Mouse (Mus musculus): Measurements from ENCODE around the gene Insl3. TPM values are rescaled to one million over a fixed set of nuclear protein-coding genes. Genes with fewer than 3 reads are reported as not detected.
"Not testable (repeated sequence)": the region's sequence is repeated elsewhere in the genome, so short reads cannot be mapped to it uniquely, and the experiment has no call there.

Gene Insl3
- total RNA-seq, 1 experiment from 2014 or later = 7.8 TPM

GRCm38 (mm10) chr8:71677555-71677954, 11.5 kb upstream of the Insl3 start:
- no peak for DNase-seq

GRCm38 (mm10) chr8:71678216-71678615, 10.8 kb upstream of the Insl3 start:
- DNase-seq = no peak

GRCm38 (mm10) chr8:71679116-71679515, 9.9 kb upstream of the Insl3 start:
- DNase-seq = no peak

GRCm38 (mm10) chr8:71679550-71680168, 9.4 kb upstream of the Insl3 start:
- no peak for DNase-seq

- no peak for DNase-seq
These were observed 8.5 kb upstream of the Insl3 start for GRCm38 (mm10) chr8:71680471-71680870.

- DNase-seq = no peak
These were observed 7.6 kb upstream of the Insl3 start for GRCm38 (mm10) chr8:71681369-71681915.

- DNase-seq = no peak
These were observed 6.2 kb upstream of the Insl3 start for GRCm38 (mm10) chr8:71682832-71683231.

- no peak for DNase-seq
These were observed 4.3 kb upstream of the Insl3 start for GRCm38 (mm10) chr8:71684701-71685100.

- DNase-seq = no peak
These were observed 3.4 kb upstream of the Insl3 start for GRCm38 (mm10) chr8:71685573-71685972.

GRCm38 (mm10) chr8:71686143-71686734, 2.8 kb upstream of the Insl3 start:
- DNase-seq = no peak

- no peak for DNase-seq
These were observed 1.4 kb upstream of the Insl3 start for GRCm38 (mm10) chr8:71687616-71688015.

- no peak for DNase-seq
These were observed 3.5 kb downstream of the Insl3 start for GRCm38 (mm10) chr8:71692509-71692908.

GRCm38 (mm10) chr8:71693166-71694041, 4.4 kb downstream of the Insl3 start:
- DNase-seq = no peak

- DNase-seq = not testable (repeated sequence)
These were observed 6.4 kb downstream of the Insl3 start for GRCm38 (mm10) chr8:71695456-71695855.

GRCm38 (mm10) chr8:71700493-71701269, 11.7 kb downstream of the Insl3 start:
- DNase-seq = no peak

- DNase-seq = no peak
These were observed 12.5 kb downstream of the Insl3 start, which contains the start of gene B3gnt3 for GRCm38 (mm10) chr8:71701414-71702086. Gene B3gnt3 (minus strand): TSS chr8:71701789.

- DNase-seq = no peak
These were observed 13.0 kb downstream of the Insl3 start for GRCm38 (mm10) chr8:71702087-71702432.

GRCm38 (mm10) chr8:71702923-71703322, 13.9 kb downstream of the Insl3 start:
- DNase-seq = no peak

- not testable (repeated sequence) for DNase-seq
These were observed 14.4 kb downstream of the Insl3 start for GRCm38 (mm10) chr8:71703400-71703799.

- DNase-seq = peak; percentile 45
These were observed 18.9 kb downstream of the Insl3 start for GRCm38 (mm10) chr8:71707874-71708273.

GRCm38 (mm10) chr8:71709134-71709799, 20.3 kb downstream of the Insl3 start:
- no peak for DNase-seq
